Mouse (Mus musculus): ENCODE results near the gene Shd. TPM values are rescaled to one million over a fixed set of nuclear protein-coding genes. Genes with fewer than 3 reads are reported as not detected.
"Not testable (repeated sequence)": the region's sequence is repeated elsewhere in the genome, so short reads cannot be mapped to it uniquely, and the experiment has no call there.

Gene Shd
- 52.0 and 105 TPM in 2 replicates for polyA plus RNA-seq (2016; fragmentation: Nextera tagmentation; extraction: Ambion mirVana)

GRCm38 (mm10) chr17:55969966-55970891 lies at the start of gene Shd:
Gene Shd, plus strand, starts transcription at chr17:55970467.
- Histone ChIP-seq H3K36me3 (peaks cover 63% of the 10 kb centered on the region), H3K9me3 (no peaks in the 10 kb centered on the region), H3K27ac (peak within 1 kb of the TSS; percentile 96), H3K27me3 (ENCODE audit: insufficient read depth, poor library complexity, severe bottlenecking) (peaks cover 17% of the 10 kb centered on the region), H3K4me3 (peak within 1 kb of the TSS; percentile 77), H3K4me1 (replicated peaks) (peaks cover 52% of the 10 kb centered on the region)
- peak; percentile 88 for DNase-seq (ENCODE audit: low spot score)
- WGBS = 8% methylated on average over 55 of the region's 55 CpGs

- Histone ChIP-seq H3K27me3 (ENCODE audit: insufficient read depth, poor library complexity, severe bottlenecking) (no peaks in the 10 kb centered on the region; the same call in 1 of the 2 replicates), H3K27ac (peak overlapping the region; percentile 92), H3K36me3 (no peaks in the 10 kb centered on the region), H3K4me1 (replicated peaks) (peaks cover 6% of the 10 kb centered on the region), H3K9me3 (peaks cover 14% of the 10 kb centered on the region; the same call in 1 of the 2 replicates), H3K4me3 (peak overlapping the region; percentile 62)
- WGBS = 2% methylated on average over 33 of the region's 33 CpGs
- peak; percentile 84 for DNase-seq (ENCODE audit: low spot score)
Measured at GRCm38 (mm10) chr17:55931553-55932502, 38.4 kb upstream of the Shd start.

DNA sequence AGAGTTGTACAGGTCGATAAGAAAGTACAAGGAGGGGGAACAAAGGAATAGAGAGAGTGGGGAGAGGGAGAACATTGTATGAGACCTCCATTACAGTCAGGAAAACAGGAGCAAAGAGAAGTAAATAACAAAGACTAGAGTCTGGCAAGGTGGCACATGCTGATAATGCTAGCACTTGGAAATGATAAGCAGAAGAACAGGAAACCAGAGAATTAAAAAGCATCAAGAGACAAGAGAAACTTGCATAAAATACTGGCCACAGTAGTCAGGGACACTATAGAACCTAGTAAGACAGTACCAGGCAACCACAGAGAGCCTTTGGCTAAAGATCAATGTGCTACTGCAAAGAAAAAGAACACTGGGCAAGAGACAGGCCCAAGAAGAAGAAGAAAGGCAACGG lies 37.6 kb upstream of the Shd start:
- Histone ChIP-seq H3K36me3 (no peaks in the 10 kb centered on the region), H3K27ac (peak overlapping the region; percentile 92), H3K4me3 (peak overlapping the region; percentile 62), H3K4me1 (replicated peaks) (peaks cover 6% of the 10 kb centered on the region), H3K9me3 (peaks cover 14% of the 10 kb centered on the region; the same call in 1 of the 2 replicates), H3K27me3 (ENCODE audit: insufficient read depth, poor library complexity, severe bottlenecking) (no peaks in the 10 kb centered on the region; the same call in 1 of the 2 replicates)
- no peak for DNase-seq (ENCODE audit: low spot score)
- 78% methylated on average over 2 of the region's 2 CpGs for WGBS

DNA sequence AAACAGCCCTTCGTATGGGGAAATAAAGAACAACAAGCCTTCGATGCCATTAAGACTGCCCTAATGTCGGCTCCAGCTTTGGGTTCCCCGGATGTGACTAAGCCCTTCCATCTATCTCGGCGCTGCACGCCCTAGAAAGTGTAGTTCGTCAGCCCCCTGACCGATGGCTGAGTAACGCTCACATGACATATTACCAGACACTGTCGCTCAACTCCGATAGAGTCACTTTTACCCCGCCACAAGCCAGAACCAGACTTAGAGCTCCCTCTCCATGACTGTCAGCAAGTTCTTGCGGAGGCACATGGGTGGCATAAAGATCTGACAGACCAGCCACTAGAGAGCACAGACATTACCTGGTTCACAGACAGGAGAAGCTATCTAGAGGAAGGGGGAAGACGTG lies 37.1 kb upstream of the Shd start:
- Histone ChIP-seq H3K27ac (no peak overlapping the region), H3K36me3 (peaks cover 5% of the 10 kb centered on the region; the same call in 1 of the 2 replicates), H3K4me3 (peak overlapping the region; percentile 62; the same call in 1 of the 2 replicates), H3K4me1 (replicated peaks) (peaks cover 6% of the 10 kb centered on the region), H3K9me3 (peaks cover 19% of the 10 kb centered on the region), H3K27me3 (ENCODE audit: insufficient read depth, poor library complexity, severe bottlenecking) (no peaks in the 10 kb centered on the region; the same call in 1 of the 2 replicates)
- DNase-seq (ENCODE audit: low spot score) = no peak
- 93% methylated on average over 15 of the region's 15 CpGs for WGBS

DNA sequence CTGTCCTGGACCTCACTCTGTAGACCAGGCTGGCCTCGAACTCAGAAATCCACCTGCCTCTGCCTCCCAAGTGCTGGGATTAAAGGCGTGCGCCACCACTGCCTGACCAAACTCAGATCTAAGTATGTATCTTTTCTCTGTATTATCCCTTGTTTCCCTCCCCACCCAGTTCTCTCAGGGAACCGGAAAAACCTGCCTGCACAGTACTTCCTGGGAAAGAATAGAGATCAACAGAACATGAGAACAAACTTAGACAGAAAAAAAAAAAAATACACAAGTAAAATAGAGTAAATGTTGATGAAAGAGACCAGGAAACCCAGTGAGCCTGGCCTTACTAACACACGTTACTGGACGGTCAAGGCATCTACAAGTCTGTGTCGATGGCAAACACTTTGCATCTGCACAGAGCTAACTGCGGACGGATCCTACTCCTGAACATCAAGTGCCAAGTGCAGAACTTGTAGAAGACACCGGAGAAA lies 25.8 kb upstream of the Shd start:
- 39% methylated on average over 10 of the region's 10 CpGs for WGBS
- peaks cover 20% of the 10 kb centered on the region for H3K36me3 ChIP-seq
- H3K27ac ChIP-seq = peak overlapping the region; percentile 89

GRCm38 (mm10) chr17:55944866-55945682 lies 25.2 kb upstream of the Shd start:
- under 1% methylated on average over 56 of the region's 56 CpGs for WGBS
- peaks cover 14% of the 10 kb centered on the region for H3K36me3 ChIP-seq
- DNase-seq (ENCODE audit: low spot score) = peak; percentile 76
- peak overlapping the region; percentile 62 for H3K4me3 ChIP-seq
- H3K27me3 ChIP-seq (ENCODE audit: insufficient read depth, poor library complexity, severe bottlenecking); H3K9me3 ChIP-seq; H3K4me1 ChIP-seq (replicated peaks): not testable (repeated sequence)
- H3K27ac ChIP-seq = peak overlapping the region; percentile 89

More for the DNA sequence above, 25.8 kb upstream of the Shd start:
- H3K27me3 ChIP-seq (ENCODE audit: insufficient read depth, poor library complexity, severe bottlenecking); H3K4me1 ChIP-seq (replicated peaks); H3K9me3 ChIP-seq: not testable (repeated sequence)
- DNase-seq (ENCODE audit: low spot score) = peak; percentile 35
- H3K4me3 ChIP-seq = peak overlapping the region; percentile 62

- WGBS = 38% methylated on average over 5 of the region's 5 CpGs
- DNase-seq (ENCODE audit: low spot score) = no peak
- Histone ChIP-seq H3K9me3 (no peaks in the 10 kb centered on the region), H3K36me3 (peaks cover 7% of the 10 kb centered on the region), H3K27me3 (ENCODE audit: insufficient read depth, poor library complexity, severe bottlenecking) (no peaks in the 10 kb centered on the region), H3K4me1 (replicated peaks) (peaks cover 7% of the 10 kb centered on the region), H3K27ac (peak overlapping the region; percentile 89; the same call in 1 of the 2 replicates), H3K4me3 (peak overlapping the region; percentile 62)
Measured at GRCm38 (mm10) chr17:55945696-55946095, 24.6 kb upstream of the Shd start.

DNA sequence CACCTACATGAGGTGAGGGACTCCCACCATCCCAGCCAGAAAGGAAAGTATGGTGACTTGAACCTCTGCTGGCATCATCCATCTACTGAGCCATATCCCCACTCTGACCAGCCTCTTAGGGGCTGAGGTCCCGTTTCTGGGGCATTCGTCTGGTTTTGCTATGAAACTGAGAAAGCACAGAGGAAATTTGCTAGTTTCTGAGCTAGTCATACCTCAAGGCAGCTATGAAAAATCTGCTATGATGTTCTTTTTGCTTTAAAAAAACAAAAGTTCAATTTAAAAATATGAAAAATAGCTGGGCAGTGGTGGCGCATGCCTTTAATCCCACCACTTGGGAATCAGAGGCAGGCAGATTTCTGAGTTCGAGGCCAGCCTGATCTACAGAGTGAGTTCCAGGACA lies 21.6 kb upstream of the Shd start:
- 95% methylated on average over 4 of the region's 4 CpGs for WGBS
- H3K27me3 ChIP-seq (ENCODE audit: insufficient read depth, poor library complexity, severe bottlenecking) = no peaks in the 10 kb centered on the region
- H3K4me1 ChIP-seq (replicated peaks) = peaks cover 9% of the 10 kb centered on the region
- H3K9me3 ChIP-seq = no peaks in the 10 kb centered on the region
- no peak for DNase-seq (ENCODE audit: low spot score)
- no peaks in the 10 kb centered on the region for H3K36me3 ChIP-seq
- no peak overlapping the region for H3K27ac ChIP-seq
- no peak overlapping the region for H3K4me3 ChIP-seq

DNA sequence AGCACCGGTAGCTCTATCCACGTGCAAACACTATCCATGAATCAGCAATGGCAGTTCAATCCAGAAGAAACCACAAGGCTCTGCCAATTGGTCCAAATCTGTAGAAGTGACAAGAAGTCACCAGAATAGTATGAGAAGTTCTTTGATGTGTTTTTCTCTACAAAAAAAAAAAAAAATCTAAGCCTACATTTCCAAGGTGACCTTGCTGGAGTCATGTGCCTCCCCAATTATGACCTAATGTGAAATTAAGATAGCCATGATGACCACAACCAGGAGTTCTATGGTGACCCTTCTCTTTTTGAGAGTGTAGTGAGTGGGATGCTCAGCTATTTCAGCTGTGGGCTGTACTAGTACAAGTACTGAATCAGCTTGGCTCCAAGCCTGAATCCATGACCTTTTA lies 20.9 kb upstream of the Shd start, which contains the start of gene Zfp119b:
TSS of gene Zfp119b (minus strand) at position 101 of the 400 bp plus-strand sequence.
- 88% methylated on average over 2 of the region's 2 CpGs for WGBS
- H3K4me3 ChIP-seq = no peak within 1 kb of the TSS
- no peaks in the 10 kb centered on the region for H3K36me3 ChIP-seq
- peaks cover 3% of the 10 kb centered on the region for H3K27me3 ChIP-seq (ENCODE audit: insufficient read depth, poor library complexity, severe bottlenecking)
- peaks cover 9% of the 10 kb centered on the region for H3K4me1 ChIP-seq (replicated peaks)
- no peak within 1 kb of the TSS for H3K27ac ChIP-seq
- no peak for DNase-seq (ENCODE audit: low spot score)
- no peaks in the 10 kb centered on the region for H3K9me3 ChIP-seq

DNA sequence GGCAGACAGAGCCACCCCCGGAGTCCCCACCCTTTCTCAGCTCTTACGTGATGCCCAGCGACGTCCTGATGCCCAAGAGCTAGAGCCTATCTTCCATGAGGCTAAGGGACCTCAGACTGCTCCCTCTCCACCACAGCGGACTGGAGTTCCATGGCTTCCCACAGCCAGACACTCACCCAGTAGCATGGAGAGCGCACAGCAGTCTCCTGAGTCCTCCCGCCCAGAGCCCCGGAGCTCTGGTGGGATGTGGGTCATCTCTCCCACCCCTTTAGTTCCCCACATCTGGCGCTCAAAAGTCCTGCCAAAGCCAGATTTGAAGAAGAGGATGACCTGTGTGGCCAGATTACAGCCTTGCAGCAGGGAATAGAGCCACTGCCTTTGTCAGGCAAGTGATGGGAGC lies 19.7 kb upstream of the Shd start:
- no peak overlapping the region for H3K27ac ChIP-seq
- WGBS = 80% methylated on average over 9 of the region's 9 CpGs
- H3K27me3 ChIP-seq (ENCODE audit: insufficient read depth, poor library complexity, severe bottlenecking) = peaks cover 14% of the 10 kb centered on the region
- H3K36me3 ChIP-seq = no peaks in the 10 kb centered on the region
- DNase-seq (ENCODE audit: low spot score) = no peak
- H3K9me3 ChIP-seq = no peaks in the 10 kb centered on the region
- H3K4me3 ChIP-seq = no peak overlapping the region
- peaks cover 6% of the 10 kb centered on the region for H3K4me1 ChIP-seq (replicated peaks)

DNA sequence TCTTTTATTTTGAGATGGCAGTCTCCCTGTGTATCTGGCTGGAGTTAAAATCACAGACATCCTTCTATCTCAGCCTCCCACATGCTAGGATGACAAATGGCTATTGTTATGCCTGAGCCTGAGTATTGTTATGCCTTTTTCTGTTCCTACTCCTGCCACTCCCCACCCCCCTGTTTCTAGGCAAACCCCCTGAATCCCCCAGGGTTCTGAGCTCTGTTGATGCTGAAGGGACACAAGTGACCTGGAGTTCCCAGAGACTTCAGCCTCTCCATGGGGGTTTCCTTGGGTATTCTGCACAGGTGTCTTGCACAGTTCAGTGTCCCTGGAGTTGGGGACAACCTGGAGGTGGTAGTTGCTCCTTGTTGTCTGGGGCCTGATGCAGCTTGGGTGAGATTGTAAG lies 18.2 kb upstream of the Shd start:
- no peaks in the 10 kb centered on the region for H3K36me3 ChIP-seq
- peaks cover 14% of the 10 kb centered on the region for H3K27me3 ChIP-seq (ENCODE audit: insufficient read depth, poor library complexity, severe bottlenecking)
- no peaks in the 10 kb centered on the region for H3K9me3 ChIP-seq
- no peak overlapping the region for H3K27ac ChIP-seq
- no peak for DNase-seq (ENCODE audit: low spot score)
- H3K4me3 ChIP-seq = no peak overlapping the region
- peaks cover 14% of the 10 kb centered on the region for H3K4me1 ChIP-seq (replicated peaks)
